Mouse (Mus musculus) gastrocnemius, postnatal 4 days (tissue): ENCODE measurements at regions not wholly inside any gene's neighbourhood (a gene's known extent, or its start where the extent isn't known, plus 50 kb on each side); places are given as distances from the start of the nearest gene placed in this dataset.

ENCODE experiments used
- DNase-seq, 2 experiments: peaks; one replicate each; pipeline ENCODE4 v3.0.0; 2021 to 2022; ENCODE audit warnings: low spot score in 2 of 2, mixed read lengths in 2 of 2

DNA sequence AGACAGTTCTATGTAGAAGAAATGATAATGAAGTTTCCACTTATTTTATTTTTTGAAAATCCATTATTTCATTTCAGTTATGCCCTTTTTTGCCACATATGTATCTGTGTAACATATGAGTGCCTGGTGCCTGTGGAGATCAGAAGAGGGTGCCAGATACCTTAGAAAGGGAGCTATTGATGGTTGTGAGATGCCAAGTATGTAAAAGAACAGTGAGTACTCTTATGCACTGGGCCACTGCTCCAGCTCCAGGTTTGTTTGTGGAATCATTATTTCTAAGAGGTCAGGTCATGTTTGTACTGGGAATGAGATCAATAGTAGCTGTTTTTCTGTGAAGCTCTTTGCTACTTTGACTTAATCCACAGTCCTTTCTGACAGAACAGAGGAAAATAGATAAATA lies 68.1 kb downstream of the Cenpw start:
- DNase-seq: no peak

DNA sequence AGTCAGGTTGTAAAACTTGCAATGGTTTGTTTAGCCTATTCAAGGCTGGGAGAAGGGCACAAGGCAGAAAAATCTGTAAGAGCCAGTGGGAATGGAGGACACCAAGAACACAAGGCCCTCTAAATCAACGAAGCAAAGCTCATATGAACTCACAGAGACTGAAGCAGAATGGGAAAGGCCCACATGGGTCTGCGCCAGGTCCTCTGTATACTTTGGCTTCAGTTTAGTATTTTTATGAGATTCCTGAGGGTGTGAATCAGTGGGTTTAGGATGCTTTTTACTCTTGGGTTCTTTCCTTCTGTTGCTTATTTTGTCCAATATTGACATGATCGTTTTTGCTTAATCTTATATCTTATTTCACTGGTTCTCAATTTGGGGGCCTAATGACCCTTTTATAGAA lies 90.0 kb downstream of the Cenpw start:
- DNase-seq: no peak

DNA sequence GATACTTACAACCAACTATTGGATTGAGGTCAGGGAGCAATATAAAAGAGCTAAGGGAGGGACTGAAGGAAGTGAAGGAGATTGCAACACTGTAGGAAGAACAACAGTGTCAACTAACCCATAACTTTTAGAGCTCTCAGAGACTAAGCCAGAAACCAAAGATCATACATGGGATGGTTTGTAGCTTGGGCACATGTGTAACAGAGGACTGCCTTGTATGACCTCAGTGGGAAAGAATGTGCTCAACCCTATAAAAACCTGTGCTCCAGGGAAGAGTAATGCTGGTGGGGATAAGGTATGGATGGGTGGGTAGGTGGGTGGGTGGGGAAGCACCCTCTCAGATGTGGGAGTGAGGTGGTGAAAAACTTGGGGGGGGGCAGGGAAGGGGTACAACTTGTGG lies 97.9 kb downstream of the Cenpw start:
- no peak for DNase-seq

- DNase-seq: no peak
These were observed 105.8 kb downstream of the Cenpw start for GRCm38 (mm10) chr10:30094603-30095002.

GRCm38 (mm10) chr10:30091549-30091948 lies 108.8 kb downstream of the Cenpw start:
- no peak for DNase-seq

GRCm38 (mm10) chr10:30089406-30089805 lies 111.0 kb downstream of the Cenpw start:
- peak in 1 of 2 experiments; percentile 20 for DNase-seq

- no peak for DNase-seq
These were observed 115.3 kb downstream of the Cenpw start for GRCm38 (mm10) chr10:30085059-30085458.

- DNase-seq: no peak
These were observed 133.7 kb downstream of the Cenpw start for GRCm38 (mm10) chr10:30066692-30067091.

- DNase-seq: no peak
These were observed 169.7 kb downstream of the Cenpw start for GRCm38 (mm10) chr10:30030621-30031020.

DNA sequence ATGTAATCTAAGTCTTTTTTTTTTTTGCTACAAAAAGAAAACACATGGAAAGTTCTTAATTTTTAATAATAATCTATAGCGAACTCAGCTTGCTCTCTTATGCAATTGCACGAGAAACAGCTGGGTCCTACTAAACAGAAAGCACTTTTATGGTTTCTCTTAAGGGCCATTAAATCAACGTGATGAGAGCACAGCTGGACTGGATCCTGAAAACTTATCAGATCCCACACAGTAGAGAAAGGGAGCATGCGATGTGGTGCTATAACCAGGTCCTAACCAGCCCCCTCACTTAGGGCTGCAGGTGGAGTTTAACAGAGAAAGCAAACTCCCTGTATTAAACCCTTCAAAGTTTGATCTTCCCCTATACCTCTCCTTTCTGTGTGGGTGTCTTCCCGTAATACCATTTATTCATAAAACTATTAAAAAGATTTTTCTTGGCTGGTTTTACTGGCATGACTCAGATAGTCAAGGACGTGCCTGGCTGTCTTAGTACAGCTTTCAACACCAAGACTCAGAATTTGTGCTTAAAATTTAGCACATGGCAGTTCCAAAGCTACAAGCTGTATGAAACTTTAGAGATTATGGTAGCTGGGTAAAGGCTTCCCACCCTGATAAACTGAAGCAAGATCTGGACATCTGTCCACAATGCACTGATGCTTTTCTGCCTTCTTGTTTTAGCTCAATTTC lies 197.3 kb downstream of the Cenpw start:
- no peak for DNase-seq

GRCm38 (mm10) chr10:30000836-30001235 lies 199.5 kb downstream of the Cenpw start:
- DNase-seq: no peak

GRCm38 (mm10) chr10:29981539-29981938 lies 218.8 kb downstream of the Cenpw start:
- no peak for DNase-seq
